Mouse (Mus musculus): ENCODE results near the gene Pik3r3. TPM values are rescaled to one million over a fixed set of nuclear protein-coding genes. Genes with fewer than 3 reads are reported as not detected.

Gene Pik3r3
- polyA plus RNA-seq, 2 experiments: 14.7 to 27.1 TPM

DNA sequence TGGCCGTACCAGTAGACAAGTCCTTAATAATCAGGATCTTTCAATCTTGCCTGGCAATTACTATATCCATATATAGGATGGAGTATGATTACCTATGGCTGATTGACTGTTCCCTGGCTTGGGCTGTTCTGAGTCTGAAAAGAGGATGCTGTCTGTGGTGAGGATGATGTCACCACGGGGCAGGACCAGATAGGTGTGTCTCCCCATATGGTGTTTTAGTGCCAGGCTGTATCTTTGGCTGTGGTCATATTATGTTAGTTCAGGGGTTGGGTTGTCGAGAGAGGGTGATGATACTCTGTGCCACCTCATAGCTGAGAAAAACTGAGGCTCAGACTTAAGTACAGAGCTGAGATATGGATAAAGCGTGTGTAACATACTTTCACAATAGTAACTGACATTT, 36.3 kb upstream of the Pik3r3 start:
- Histone ChIP-seq H3K9me3 (ENCODE audit: control insufficient read depth, low read length) (no peaks in the 10 kb centered on the region), H3K4me2 (replicated peaks; ENCODE audit: low read depth, low read length, severe bottlenecking) (no peak overlapping the region), H3K4me3 (replicated peaks; ENCODE audit: low read length) (no peak overlapping the region), H3K27me3 (ENCODE audit: control insufficient read depth, insufficient read depth, low read length) (no peaks in the 10 kb centered on the region), H3K36me3 (ENCODE audit: control insufficient read depth, insufficient read depth, low read length) (no peaks in the 10 kb centered on the region), H3K9ac (ENCODE audit: low read depth, low read length, severe bottlenecking) (no peak overlapping the region), H3K27ac (replicated peaks; ENCODE audit: low read depth, low read length) (no peak overlapping the region), H3K4me1 (ENCODE audit: control insufficient read depth, insufficient read depth, low read length) (no peaks in the 10 kb centered on the region)
- no peak for ATAC-seq (ENCODE audit: low FRiP score, low read depth)
- 85% methylated on average over 4 of the region's 4 CpGs for WGBS
- no peak for DNase-seq (ENCODE audit: low spot score)
- TF ChIP-seq POLR2A (IDR thresholded peaks at IDR 0.05; ENCODE audit: borderline replicate concordance, extremely low read depth, insufficient read depth, insufficient read length): no peak

- no peaks in the 10 kb centered on the region for H3K9me3 ChIP-seq (ENCODE audit: control insufficient read depth, low read length)
- H3K9ac ChIP-seq (ENCODE audit: low read depth, low read length, severe bottlenecking): no peak overlapping the region
- 20% methylated on average over 4 of the region's 4 CpGs for WGBS
- ATAC-seq (ENCODE audit: low FRiP score, low read depth) (no peak), DNase-seq (ENCODE audit: low spot score) (no peak)
- H3K4me2 ChIP-seq (replicated peaks; ENCODE audit: low read depth, low read length, severe bottlenecking): no peak overlapping the region
- no peak overlapping the region for H3K27ac ChIP-seq (replicated peaks; ENCODE audit: low read depth, low read length)
- H3K27me3 ChIP-seq (ENCODE audit: control insufficient read depth, insufficient read depth, low read length): no peaks in the 10 kb centered on the region
- no peaks in the 10 kb centered on the region for H3K4me1 ChIP-seq (ENCODE audit: control insufficient read depth, insufficient read depth, low read length)
- TF ChIP-seq POLR2A (IDR thresholded peaks at IDR 0.05; ENCODE audit: borderline replicate concordance, extremely low read depth, insufficient read depth, insufficient read length): no peak
- no peak overlapping the region for H3K4me3 ChIP-seq (replicated peaks; ENCODE audit: low read length)
- H3K36me3 ChIP-seq (ENCODE audit: control insufficient read depth, insufficient read depth, low read length): no peaks in the 10 kb centered on the region
Observed at GRCm38 (mm10) chr4:116192286-116192835, 29.1 kb upstream of the Pik3r3 start.

GRCm38 (mm10) chr4:116193583-116194383, 27.6 kb upstream of the Pik3r3 start:
- Histone ChIP-seq H3K4me3 (replicated peaks; ENCODE audit: low read length) (no peak overlapping the region), H3K9me3 (ENCODE audit: control insufficient read depth, low read length) (no peaks in the 10 kb centered on the region), H3K27ac (replicated peaks; ENCODE audit: low read depth, low read length) (no peak overlapping the region), H3K4me2 (replicated peaks; ENCODE audit: low read depth, low read length, severe bottlenecking) (no peak overlapping the region), H3K9ac (ENCODE audit: low read depth, low read length, severe bottlenecking) (no peak overlapping the region), H3K27me3 (ENCODE audit: control insufficient read depth, insufficient read depth, low read length) (no peaks in the 10 kb centered on the region), H3K4me1 (ENCODE audit: control insufficient read depth, insufficient read depth, low read length) (no peaks in the 10 kb centered on the region), H3K36me3 (ENCODE audit: control insufficient read depth, insufficient read depth, low read length) (no peaks in the 10 kb centered on the region)
- ATAC-seq (ENCODE audit: low FRiP score, low read depth) (no peak), DNase-seq (ENCODE audit: low spot score) (no peak)
- WGBS: 69% methylated on average over 9 of the region's 9 CpGs
- TF ChIP-seq POLR2A (IDR thresholded peaks at IDR 0.05; ENCODE audit: borderline replicate concordance, extremely low read depth, insufficient read depth, insufficient read length): no peak

DNA sequence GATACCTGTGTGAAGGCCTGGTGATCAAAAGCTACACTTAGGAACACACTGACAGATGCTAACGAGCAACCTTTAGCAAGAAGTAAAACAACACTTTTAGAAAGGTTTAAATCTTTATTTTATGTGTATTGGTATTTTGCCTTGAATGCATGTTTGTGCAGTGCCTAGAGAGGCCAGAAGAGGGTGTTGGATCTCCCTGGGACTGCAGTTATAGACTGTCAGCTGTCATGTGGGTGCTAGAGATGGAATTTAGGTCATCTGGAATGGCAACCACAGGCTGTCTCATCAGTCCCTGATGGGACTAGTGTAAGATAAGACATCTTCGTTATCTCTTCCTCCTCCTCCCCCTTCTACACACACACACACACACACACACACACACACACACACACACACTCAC, 23.0 kb upstream of the Pik3r3 start:
- no peak for ATAC-seq (ENCODE audit: low FRiP score, low read depth)
- TF ChIP-seq POLR2A (IDR thresholded peaks at IDR 0.05; ENCODE audit: borderline replicate concordance, extremely low read depth, insufficient read depth, insufficient read length): no peak

DNA sequence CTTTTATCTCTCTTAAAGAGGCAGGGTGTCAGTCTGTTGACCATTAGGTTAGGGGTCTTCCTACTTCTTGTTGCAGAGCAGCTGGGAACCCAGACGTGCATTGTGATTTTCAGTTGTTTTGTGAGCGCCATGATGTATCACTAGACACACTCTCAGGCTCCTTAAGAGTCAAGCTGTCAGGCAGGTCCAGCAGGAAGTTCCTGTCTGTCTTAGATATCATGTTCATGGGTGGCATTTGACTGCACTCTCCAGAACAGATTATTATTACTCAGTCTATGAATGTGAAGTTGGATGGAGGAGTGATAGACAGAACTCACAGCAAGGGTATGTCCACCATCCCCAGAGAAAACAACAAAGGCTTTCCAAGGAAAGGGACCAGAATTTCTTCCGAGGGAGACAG, 17.0 kb upstream of the Pik3r3 start:
- no peaks in the 10 kb centered on the region for H3K9me3 ChIP-seq (ENCODE audit: control insufficient read depth, low read length)
- no peak overlapping the region for H3K4me2 ChIP-seq (replicated peaks; ENCODE audit: low read depth, low read length, severe bottlenecking)
- H3K4me3 ChIP-seq (replicated peaks; ENCODE audit: low read length): no peak overlapping the region
- DNase-seq (ENCODE audit: low spot score) (no peak), ATAC-seq (ENCODE audit: low FRiP score, low read depth) (no peak)
- no peak overlapping the region for H3K9ac ChIP-seq (ENCODE audit: low read depth, low read length, severe bottlenecking)
- WGBS: 63% methylated on average over 3 of the region's 3 CpGs
- H3K27ac ChIP-seq (replicated peaks; ENCODE audit: low read depth, low read length): no peak overlapping the region
- no peaks in the 10 kb centered on the region for H3K36me3 ChIP-seq (ENCODE audit: control insufficient read depth, insufficient read depth, low read length)
- no peak for TF ChIP-seq POLR2A (IDR thresholded peaks at IDR 0.05; ENCODE audit: borderline replicate concordance, extremely low read depth, insufficient read depth, insufficient read length)
- no peaks in the 10 kb centered on the region for H3K4me1 ChIP-seq (ENCODE audit: control insufficient read depth, insufficient read depth, low read length)
- no peaks in the 10 kb centered on the region for H3K27me3 ChIP-seq (ENCODE audit: control insufficient read depth, insufficient read depth, low read length)

More for the DNA sequence above, 23.0 kb upstream of the Pik3r3 start:
- H3K4me3 ChIP-seq (replicated peaks; ENCODE audit: low read length): no peak overlapping the region
- DNase-seq (ENCODE audit: low spot score): no peak
- no peak overlapping the region for H3K9ac ChIP-seq (ENCODE audit: low read depth, low read length, severe bottlenecking)
- WGBS: 72% methylated on average over 2 of the region's 2 CpGs
- H3K4me2 ChIP-seq (replicated peaks; ENCODE audit: low read depth, low read length, severe bottlenecking): no peak overlapping the region
- no peaks in the 10 kb centered on the region for H3K9me3 ChIP-seq (ENCODE audit: control insufficient read depth, low read length)
- H3K27me3 ChIP-seq (ENCODE audit: control insufficient read depth, insufficient read depth, low read length): no peaks in the 10 kb centered on the region
- H3K36me3 ChIP-seq (ENCODE audit: control insufficient read depth, insufficient read depth, low read length): no peaks in the 10 kb centered on the region
- no peaks in the 10 kb centered on the region for H3K4me1 ChIP-seq (ENCODE audit: control insufficient read depth, insufficient read depth, low read length)
- H3K27ac ChIP-seq (replicated peaks; ENCODE audit: low read depth, low read length): no peak overlapping the region
